Mouse (Mus musculus): Measurements from ENCODE around the gene Gsg1l.
A peak's percentile ranks its signal among the peaks of the same experiment; 100 is the strongest.

The Gsg1l gene

DNA sequence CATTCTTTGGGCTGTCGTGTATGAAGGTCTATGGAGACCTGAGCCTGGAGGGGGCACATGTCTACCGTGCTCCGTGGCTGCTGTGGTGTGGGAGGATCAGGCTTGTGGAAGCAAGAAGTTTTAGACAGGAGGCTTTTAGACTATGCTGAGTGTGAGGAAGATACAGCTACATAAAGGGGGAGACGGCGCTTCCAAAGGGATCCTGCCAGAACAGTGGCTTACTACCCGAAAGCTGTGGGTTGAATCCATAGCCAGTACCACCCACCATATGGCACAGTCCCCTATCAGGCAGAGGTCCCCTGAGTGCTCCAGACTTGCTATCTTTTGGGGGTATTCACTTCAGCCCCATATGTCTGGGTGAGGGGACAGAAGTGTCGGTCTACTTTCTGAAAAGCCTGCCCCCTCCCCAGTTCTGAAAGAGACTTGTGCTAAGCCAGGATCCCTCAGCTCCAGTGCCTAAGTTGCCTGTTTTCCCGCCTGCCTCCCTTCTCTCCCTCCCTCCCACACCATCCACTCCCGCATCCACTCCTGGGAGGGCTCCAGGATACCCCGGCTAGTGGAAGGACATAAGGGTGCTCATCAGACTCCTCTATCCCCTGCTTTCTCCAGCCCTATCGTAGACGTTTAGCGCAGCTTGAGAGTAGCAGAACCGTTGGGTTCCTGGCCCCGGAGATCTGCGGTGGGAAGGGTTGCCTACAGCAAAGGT, 1.1 kb downstream of the Gsg1l start:
- no peak for DNase-seq (ENCODE audit: low read depth, low spot score)

DNA sequence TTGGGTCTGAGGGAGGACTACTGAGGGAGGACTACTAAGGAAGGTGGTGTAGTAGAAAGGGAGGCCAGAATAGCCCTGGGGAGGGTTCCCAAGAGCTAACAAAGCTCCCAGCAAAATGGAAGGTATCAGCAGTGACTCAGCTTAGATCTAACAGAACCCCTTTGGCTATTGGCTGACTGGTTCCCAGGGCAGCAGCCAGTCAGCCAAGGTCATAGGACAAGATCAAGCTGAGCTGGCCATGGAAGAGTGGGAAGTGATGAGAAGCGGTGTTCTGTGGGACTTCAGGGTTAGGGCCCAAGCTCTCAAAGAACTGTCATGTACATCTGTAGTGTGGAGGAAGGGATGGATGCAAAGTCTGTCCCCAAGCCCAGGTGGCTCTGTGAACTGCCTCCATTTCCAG, 5.3 kb downstream of the Gsg1l start:
- DNase-seq (ENCODE audit: low read depth, low spot score), result no peak

DNA sequence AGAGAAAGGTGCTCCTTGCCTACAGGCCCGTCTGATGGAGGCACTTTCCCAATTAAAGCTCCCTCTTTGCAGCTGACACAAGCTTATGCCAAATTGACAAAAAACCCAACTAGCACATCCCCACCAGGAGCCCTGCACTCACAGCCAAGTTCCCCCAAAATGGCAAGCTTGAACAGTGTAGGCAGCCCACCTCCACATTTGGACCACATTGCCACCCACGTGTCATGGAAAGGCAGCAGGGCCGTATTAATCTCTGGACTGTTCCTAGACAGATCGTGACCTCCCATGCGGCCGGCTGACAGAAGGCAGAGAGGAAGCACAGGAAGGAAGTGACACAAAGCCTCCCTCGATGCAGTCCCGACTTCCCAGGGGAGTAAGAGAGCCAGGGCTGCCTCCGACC, 7.2 kb downstream of the Gsg1l start:
- DNase-seq (ENCODE audit: low read depth, low spot score), result no peak

DNA sequence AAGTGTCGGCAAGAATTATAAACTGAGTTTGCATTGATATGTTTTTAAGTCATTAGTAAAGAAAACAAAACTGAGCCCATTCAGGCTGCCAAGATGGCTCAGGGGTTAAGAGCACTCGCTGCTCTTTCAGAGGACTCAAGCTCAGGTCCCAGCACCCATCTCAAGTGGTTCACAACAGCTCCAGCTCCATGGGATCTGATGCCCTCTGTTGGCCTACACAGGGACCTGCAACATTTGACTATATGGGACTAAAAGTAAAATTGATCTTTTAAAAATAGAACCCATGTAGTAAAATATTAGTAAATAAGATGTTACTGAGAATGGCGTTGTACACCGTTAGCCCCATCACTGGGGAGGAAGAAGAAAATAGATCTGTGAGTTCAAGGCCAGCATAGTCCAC, 11.9 kb downstream of the Gsg1l start:
- DNase-seq (ENCODE audit: low read depth, low spot score), result no peak

DNA sequence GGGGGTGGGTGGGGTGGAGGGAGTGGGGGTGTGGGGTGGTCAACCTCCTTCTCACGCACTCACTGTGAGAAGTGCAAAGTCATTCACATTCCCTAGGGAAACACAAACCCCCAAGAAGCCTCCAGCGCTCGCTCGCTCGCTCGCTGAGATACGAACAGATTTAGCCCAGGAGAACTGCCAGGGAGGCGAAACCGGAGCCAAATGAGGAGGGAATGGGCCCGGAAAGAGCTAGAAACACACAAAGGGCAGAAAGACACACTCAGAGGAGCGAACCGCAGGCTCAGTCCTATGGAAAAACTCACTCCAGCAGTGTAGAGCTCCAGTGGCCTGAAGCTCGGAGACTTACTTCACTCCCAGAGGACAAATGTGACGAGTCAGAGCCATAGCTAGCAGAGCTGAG, 15.4 kb downstream of the Gsg1l start:
- no peak for DNase-seq (ENCODE audit: low read depth, low spot score)

DNA sequence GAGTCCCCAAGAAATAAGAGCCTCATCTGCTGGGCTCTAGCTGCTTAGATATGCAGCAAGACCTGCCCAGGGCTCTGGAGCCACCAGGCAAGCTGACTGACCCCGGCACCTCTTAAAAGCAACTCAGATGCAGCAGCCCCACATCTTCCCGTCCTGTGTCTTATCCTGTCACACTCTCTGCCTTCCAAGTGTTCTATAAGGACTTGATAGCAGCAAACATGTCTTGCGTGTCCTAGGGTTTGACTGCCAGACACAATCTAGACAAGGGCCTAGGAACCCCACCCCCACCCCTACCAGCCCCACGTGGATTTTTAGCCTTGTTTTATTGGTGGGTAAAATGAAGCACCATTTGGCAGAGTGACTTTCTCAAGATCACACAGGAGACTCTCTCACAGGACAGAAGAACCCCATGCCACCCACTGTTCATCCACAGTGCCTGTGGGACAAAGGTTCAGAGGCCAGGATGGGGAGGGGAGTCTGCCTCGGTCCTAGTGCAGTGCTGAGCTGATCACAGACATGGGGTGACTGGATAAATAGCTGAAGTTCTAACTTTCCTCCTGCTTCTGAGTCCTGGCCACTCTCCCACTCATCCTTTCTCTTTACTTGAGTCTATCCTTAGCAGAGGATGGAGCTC, 16.9 kb downstream of the Gsg1l start:
- no peak for DNase-seq (ENCODE audit: low read depth, low spot score)

DNA sequence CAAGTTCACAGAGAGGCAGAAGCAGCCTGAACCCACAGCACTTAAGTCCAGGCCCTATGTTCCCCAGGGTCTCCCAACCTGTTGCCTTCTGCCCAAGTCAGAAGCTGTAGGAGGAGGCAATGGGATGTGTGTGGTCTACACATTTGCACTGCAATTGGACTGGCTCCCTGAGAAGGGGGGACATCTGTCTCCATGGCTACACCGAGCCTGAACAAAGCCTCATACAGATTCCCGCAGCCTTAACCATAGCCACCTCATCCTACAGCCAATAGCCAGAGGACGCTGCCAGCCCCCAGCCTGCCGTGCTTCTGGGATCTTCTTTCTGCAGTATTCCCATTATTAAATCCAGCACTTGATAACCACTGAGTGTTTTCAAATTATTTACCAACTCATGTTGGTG, 20.0 kb downstream of the Gsg1l start:
- DNase-seq (ENCODE audit: low read depth, low spot score), result no peak

DNA sequence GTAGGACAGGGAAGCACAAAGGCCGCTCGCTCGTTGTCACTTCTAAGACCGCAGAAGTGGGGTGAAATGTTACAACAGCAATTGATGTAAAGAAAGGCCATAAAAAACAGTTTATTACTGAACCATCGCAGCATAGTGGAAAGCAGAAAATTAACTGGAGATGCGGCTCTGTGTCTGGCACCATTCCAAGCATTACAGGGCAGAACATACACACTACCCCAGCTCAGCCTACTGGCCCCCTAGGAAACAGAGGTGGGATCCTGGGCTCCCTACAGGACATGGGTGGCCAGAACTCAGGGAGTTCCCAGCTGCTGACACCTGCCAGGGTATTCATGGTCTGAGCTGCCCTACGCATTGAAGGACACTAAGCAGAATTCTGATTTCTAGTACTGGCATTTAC, 23.3 kb downstream of the Gsg1l start:
- no peak for DNase-seq (ENCODE audit: low read depth, low spot score)

DNA sequence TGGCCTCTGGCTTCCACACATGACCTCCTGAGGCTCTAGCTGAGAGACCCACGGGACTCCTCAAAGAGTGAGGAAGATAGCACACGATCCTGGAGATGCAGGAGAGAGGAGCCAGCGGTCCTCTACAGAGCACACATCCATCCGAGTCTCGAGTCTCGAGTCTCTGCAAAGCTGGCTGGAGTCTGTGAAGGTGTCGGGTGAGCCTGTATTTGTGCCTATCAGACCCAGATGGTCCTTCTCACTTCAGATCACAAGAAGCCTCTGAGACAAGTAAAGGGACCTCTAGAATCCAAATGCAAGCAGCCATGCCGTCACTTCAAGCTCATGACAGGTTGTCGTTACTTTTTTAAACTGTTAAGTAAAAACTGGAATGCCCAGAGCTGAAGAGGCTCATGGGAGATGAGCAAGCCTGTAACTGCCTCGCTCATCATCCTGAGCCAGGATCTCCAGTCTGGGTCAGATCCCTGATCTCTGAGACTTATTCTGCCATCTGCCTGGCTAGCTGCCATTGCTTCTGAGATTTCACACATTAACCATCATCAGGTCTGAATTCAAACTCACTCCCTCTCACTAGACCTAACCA, 24.8 kb downstream of the Gsg1l start:
- no peak for DNase-seq (ENCODE audit: low read depth, low spot score)

DNA sequence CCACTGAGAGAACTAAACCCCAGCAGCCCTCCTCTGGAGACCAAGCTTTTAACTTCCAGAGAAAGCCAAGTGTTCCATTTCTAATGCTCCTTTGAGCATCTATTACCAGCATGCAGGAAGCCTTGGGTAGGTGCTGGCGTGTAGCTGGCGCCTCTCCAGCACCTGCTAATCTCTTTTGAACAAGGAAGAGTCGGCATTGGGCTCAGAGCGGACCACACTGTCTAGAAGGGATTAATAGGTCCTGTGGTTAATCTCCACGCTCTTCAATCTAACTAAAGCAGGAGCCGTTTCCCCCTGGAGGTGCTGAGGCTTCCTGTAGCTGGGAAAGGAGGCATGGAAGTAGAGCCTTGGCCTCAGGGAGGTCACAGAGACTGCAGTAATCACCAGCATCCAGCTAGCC, 27.6 kb downstream of the Gsg1l start:
- peak; percentile 52 for DNase-seq (ENCODE audit: low read depth, low spot score)

DNA sequence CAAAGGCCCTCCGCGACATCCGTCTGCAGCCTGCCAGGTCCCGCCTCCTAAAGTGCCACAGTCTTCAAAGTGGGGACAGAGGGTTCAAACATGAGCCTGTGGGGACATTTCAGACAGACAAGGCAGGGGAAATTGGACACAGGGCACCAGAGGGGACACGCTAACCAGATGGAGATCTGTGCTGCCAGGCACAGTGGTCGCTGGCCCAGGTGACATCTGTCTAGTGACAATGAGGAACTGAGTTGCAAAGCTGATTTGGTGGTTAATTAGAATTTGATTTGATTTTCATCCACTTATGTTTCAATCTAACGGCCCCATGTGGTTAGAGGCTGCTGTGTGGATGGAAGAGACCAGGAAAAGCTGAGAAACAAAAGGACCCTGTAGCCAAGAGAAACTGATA, 28.6 kb downstream of the Gsg1l start:
- DNase-seq (ENCODE audit: low read depth, low spot score), result no peak

DNA sequence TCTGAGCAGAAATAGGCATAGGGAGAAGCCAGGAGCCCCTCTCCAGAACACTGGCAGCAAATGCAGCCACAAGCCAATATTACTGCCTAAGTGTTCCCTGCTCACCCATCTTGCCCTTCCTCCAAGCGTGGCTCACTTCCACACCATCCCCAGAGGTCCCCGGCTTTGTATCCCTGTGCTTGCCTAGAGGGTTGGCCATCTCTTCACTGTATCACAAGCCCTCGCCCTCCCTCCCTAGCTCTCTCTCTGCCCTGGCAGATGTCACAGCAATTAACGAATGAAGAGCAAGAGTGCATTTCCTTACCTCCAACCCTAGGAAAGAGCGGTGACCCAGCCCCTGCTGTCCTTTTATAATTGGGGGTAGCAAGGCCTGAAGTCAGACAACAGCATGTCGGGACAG, 30.3 kb downstream of the Gsg1l start:
- DNase-seq (ENCODE audit: low read depth, low spot score), result no peak

DNA sequence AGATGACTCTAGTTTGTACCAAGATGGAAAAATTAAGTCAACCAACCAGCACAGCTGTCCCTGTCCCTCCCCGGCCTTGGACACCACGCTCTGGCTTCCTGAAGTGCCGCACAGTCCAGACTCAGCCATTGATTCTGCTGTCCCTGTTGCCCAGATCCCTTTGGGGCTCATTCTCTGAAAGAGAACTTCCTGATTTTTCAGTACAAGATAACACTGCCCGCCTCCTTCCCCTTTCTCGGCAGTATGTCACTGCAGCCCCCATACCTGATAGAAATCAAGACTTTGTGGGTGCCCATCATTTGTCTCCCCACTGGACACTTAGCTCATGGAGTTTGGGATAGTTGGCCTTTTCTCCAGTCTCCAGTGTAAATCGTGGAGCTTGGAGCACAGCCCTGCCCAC, 37.1 kb downstream of the Gsg1l start:
- no peak for DNase-seq (ENCODE audit: low read depth, low spot score)

DNA sequence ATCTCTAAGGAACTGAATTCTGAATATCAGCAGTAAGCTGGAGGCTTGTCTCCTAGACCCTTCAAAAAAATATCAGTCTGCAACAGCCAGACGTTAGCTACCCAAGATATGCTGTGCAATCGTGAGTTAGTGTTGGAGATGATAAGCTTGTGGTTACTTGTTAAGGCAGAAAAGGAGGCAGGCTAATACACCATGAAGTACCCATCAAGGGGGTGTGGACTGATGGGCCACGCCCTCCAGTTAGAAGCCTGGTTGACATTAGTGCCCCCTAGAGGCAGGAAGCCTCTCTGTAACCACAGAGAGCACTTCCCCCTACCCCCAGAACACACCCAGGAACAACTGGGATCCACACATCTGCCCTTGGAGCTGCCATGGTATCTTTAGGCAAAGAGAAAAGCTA, 39.9 kb downstream of the Gsg1l start:
- no peak for DNase-seq (ENCODE audit: low read depth, low spot score)

DNA sequence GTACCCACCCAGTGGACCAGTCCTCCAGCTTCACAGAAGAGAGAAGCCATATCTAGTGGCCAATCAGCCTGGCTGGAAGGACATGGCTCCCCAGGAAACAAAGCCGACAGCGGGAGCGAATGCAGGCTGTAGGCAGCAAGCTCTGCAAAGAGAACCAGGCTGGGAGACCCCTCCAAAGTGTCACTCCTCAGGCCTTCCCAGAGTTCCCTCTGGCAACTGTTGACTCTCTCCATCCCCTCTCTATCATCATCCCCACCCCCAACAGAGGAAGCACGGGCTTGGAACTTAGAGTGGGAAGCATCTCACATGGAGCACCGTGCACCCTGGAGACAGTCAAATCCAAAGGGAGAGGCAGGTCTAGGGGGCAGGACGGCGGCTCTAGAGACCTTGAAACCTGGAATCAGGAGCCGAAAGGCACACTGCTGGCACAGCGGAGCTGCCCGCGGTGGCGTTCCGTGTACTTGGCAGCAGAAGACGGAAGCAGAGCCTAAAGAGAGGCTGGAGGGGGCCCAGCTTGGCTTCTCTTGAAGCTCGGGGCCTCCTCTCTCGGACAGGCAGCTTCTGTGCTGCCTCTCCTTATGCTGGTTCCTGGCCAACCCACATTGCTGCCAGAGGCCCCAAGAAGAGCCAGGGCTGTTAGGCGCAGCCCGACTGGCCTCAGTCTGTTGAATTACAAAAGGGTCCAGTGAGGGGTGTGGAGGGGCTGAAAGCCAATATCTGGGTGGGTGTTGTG, 41.3 kb downstream of the Gsg1l start:
- DNase-seq (ENCODE audit: low read depth, low spot score), result no peak

DNA sequence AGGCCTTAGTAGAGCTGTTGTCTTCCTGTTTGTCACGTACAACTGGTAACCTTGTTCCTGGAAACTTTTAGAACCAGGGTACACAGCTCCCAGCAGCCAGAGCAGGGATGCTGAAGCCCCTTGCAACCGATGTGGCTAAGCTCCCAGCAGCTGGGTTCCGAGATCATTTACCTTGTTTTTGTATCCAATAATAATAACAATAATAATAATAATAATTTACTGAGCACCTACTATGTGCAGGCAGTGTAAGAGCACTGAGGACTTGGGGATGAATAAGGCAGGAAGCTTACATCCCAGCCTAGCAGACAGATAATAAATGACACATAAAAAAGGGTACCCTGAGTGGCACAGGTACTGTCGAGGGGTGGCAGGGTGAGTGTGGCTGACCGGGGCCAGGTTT, 42.4 kb downstream of the Gsg1l start:
- no peak for DNase-seq (ENCODE audit: low read depth, low spot score)

DNA sequence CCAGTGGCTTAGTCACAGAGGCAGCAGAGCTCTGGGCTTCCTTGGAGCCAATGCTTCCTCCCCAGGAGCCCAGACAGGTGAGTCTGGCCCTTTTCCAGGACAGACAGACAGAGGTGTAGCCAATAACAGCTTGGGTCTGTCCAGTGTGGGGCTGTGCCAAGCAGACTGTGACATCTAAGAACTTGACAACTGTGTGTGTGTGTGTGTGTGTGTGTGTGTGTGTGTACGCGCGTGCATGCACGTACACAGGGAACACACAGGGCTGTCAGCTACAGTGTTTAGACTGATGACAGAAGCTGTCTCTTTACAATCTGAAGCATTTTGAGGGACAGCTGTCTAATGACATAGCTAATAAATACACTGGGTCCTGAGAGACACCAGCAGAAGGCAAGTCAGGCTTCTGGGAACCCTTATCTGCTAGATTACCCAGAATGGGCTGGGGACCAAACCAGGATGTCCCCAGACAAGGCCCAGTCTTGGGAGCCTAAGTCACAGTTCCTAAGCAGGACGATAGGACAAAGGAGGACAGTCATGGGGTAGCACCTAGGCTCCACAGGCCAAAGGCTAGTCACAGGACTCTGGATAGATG, 42.9 kb downstream of the Gsg1l start:
- no peak for DNase-seq (ENCODE audit: low read depth, low spot score)

DNA sequence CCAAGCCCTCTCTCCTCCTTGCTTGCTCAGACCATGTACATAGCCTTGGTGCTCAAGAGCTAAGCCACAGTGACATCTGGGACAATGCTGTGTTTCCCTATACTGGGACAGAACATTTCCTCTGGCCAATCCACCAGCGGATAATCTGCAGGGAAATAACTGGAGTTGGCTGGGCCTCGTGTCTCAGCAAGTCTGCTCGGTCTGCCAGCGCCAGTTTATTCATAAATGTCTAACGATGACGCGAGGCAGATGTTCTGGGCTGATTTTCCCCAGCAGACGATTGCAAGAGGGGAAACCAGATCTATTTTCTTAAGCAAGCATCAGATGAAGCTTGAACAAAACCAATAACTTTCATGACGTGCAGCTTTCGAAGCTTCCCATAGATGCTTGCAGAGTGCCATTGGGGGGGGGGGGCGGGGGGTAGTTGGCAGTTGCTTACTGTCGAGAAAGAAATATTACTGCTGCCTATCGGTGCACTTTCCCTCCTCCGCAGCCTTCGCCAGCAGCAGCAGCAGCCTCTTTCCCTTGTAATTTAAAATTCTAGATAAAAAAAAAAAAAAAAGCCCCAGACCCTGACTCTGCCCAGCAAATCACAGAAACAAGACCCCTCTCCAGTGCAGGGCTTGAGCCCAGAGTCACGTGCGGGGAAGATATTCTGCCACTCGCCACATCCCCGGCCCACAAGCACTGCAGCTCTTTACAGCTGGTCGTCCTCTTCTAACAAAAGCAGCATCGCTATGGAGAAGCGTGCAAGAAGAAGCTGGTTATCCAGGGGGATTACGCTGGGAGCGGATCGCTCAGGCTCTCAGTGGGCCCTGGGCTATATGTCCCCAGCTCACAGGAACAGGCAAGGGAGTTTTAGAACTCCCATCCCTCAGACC, 43.6 kb downstream of the Gsg1l start:
- DNase-seq (ENCODE audit: low read depth, low spot score), result no peak

DNA sequence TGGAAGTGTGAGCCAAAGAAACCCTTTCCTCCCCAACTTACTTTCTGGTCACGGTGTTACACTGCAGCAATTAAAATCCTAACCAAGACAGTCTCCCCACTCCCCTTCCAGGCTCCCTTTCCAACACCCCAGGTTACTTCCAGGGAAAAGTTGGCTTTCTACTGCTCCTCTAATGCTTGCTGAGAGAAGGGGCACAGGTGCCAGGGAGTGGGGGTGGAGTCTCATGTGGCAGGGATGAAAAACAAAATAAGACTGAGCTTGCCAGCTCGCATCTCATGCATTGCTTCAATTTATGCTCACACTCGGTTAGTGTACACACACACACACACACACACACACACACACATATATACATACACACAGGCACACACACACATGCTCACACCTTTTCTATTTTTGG, 46.9 kb downstream of the Gsg1l start:
- DNase-seq (ENCODE audit: low read depth, low spot score), result no peak

DNA sequence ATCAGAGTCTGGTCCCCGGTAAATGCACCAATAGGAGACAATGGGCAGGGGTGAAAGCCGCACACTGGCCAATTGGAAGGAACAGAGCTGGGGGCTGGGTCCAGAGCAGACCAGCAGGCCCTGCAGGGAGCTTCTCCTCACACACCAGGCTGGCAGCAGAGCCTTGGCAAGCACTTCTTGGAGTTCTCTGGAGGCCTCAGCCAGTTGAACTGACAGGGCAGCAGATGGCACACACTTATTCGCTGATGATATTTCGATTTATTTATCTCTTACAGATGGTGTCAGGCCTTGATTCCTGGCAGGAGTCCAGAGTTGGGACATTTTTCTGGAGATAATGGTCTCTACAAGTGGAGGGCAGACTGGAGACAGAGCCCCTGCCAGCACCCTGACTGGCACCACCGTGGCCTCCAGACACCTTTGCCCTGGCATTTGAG, 49.4 kb downstream of the Gsg1l start:
- no peak for DNase-seq (ENCODE audit: low read depth, low spot score)

DNA sequence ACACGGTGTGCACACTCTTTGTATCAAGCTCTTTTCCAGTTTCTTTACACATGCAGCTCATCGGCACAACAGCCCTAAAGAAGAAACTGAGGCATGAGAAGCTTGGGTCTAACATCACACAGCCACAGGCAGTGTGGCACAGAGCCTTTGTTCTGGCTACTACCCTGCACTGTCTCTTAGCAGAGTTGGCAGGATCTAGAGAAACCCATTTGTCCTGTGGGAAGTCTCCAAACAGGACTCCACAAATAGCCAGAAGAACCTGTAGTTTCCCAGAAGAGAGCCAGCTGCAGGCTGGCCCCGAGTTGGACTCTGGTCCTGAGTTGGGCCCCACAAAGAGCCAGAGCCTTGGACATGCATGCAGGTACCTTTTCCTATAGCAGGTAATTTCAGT, 49.9 kb downstream of the Gsg1l start:
- no peak for DNase-seq (ENCODE audit: low read depth, low spot score)
